Mouse (Mus musculus): ENCODE measurements around the gene Lrrc10.

- no peak for TF ChIP-seq CTCF (IDR thresholded peaks at IDR 0.05; ENCODE audit: extremely low read depth, insufficient read length, insufficient replicate concordance, low read depth, low read length)
- no peak for TF ChIP-seq POLR2A (IDR thresholded peaks at IDR 0.05; ENCODE audit: low read depth, low read length)
Measured at GRCm38 (mm10) chr10:116995584-116996235, 49.4 kb upstream of the Lrrc10 start.
